Mouse (Mus musculus) MEL (cell line): ENCODE data around the gene Mcrip1.

ENCODE experiments used
- CHD1 ChIP-seq: IDR thresholded peaks from 2 replicates; pipeline ENCODE4 v1.6.1; 2012; ENCODE audit warnings: low read depth, mild to moderate bottlenecking, inconsistent platforms, low read length, improper control_type of control experiment
- GATA1 ChIP-seq: IDR thresholded peaks from 2 replicates; pipeline ENCODE4 v1.6.1; 2011; ENCODE audit warnings: low read depth, low read length, improper control_type of control experiment
- MAFK ChIP-seq: IDR thresholded peaks from 2 replicates; pipeline ENCODE4 v1.6.1; 2011; ENCODE audit warnings: low read depth, mild to moderate bottlenecking, low read length, improper control_type of control experiment, borderline replicate concordance
- POLR2A ChIP-seq, 2 experiments: IDR thresholded peaks; 2 replicates each; pipeline ENCODE4 v1.6.1; 2011 to 2012; ENCODE audit warnings: low read length in 2 of 2, mild to moderate bottlenecking in 2 of 2, control low read depth in 1 of 2, improper control_type of control experiment in 1 of 2, low read depth in 1 of 2, moderate library complexity in 1 of 2; ENCODE audit not compliant: control insufficient read depth in 1 of 2, insufficient read depth in 1 of 2, poor library complexity in 1 of 2
- POLR2AphosphoS2 ChIP-seq: IDR thresholded peaks from 2 replicates; pipeline ENCODE4 v1.6.1; 2011; ENCODE audit warnings: low read length, improper control_type of control experiment
- ZNF384 ChIP-seq: IDR thresholded peaks from 2 replicates; pipeline ENCODE4 v1.6.1; 2012; ENCODE audit warnings: low read depth, mild to moderate bottlenecking, inconsistent platforms, low read length, improper control_type of control experiment

GRCm38 (mm10) chr11:120583937-120584336 is 34.4 kb upstream of the Mcrip1 start:
- TF ChIP-seq ZNF384, result no peak
- no peak for TF ChIP-seq CHD1
- TF ChIP-seq MAFK, result no peak
- no peak for TF ChIP-seq POLR2AphosphoS2
- TF ChIP-seq POLR2A (IDR thresholded peaks at IDR 0.05; ENCODE audit: control insufficient read depth in 1 of 2, insufficient read depth in 1 of 2, low read depth in 1 of 2, low read length in 2 of 2, poor library complexity in 1 of 2), result no peak
- no peak for TF ChIP-seq GATA1
